Mouse (Mus musculus) erythroblast, embryonic 14.5 days (primary cell): ENCODE data around the gene Arhgap28. TPM values are rescaled to one million over a fixed set of nuclear protein-coding genes. Genes with fewer than 3 reads are reported as not detected.

Experiments
- H3K27me3 ChIP-seq: 2 replicates; pipeline ENCODE4 v1.6.1; 2012; ENCODE audit warnings: inconsistent platforms; ENCODE audit not compliant: control insufficient read depth
- H3K36me3 ChIP-seq: 2 replicates; pipeline ENCODE4 v1.6.1; 2012; ENCODE audit warnings: mild to moderate bottlenecking, inconsistent platforms; ENCODE audit not compliant: control insufficient read depth
- H3K4me1 ChIP-seq: 2 replicates; pipeline ENCODE4 v1.6.1; 2012; ENCODE audit warnings: inconsistent platforms; ENCODE audit not compliant: control insufficient read depth
- H3K4me3 ChIP-seq: replicated peaks from 2 replicates; pipeline ENCODE3; 2012; ENCODE audit warnings: moderate library complexity, mild to moderate bottlenecking, inconsistent platforms
- H3K9me3 ChIP-seq: 2 replicates; pipeline ENCODE4 v1.6.1; 2012; ENCODE audit warnings: low read length, inconsistent platforms, mixed read lengths; ENCODE audit not compliant: control insufficient read depth
- GATA1 ChIP-seq: IDR thresholded peaks from 2 replicates; pipeline ENCODE4 v1.6.1; 2012; ENCODE audit warnings: low read length, inconsistent platforms, mixed read lengths
- TAL1 ChIP-seq: IDR thresholded peaks from 3 replicates; pipeline ENCODE4 v1.6.1; 2012; ENCODE audit warnings: low read length, inconsistent platforms, mixed read lengths
- polyA plus RNA-seq: library from polyadenylated mRNA; stranded (reverse); fragments of >175 nt; gene quantifications from 2 replicates; pipeline ENCODE4 v1.2.3, GENCODE M21; 2012

The Arhgap28 gene
- polyA plus RNA-seq, 1 experiment, result not detected

- Histone ChIP-seq H3K4me1 (no peaks in the 10 kb centered on the region), H3K27me3 (no peaks in the 10 kb centered on the region), H3K9me3 (no peaks in the 10 kb centered on the region), H3K4me3 (no peak overlapping the region), H3K36me3 (no peaks in the 10 kb centered on the region)
- TF ChIP-seq TAL1 (no peak), GATA1 (no peak)
Observed at GRCm38 (mm10) chr17:67995277-67995819, 8.6 kb downstream of the Arhgap28 start.

GRCm38 (mm10) chr17:67994861-67995260 lies 9.1 kb downstream of the Arhgap28 start:
- no peaks in the 10 kb centered on the region for H3K4me1 ChIP-seq
- no peaks in the 10 kb centered on the region for H3K36me3 ChIP-seq
- H3K4me3 ChIP-seq, result no peak overlapping the region
- TF ChIP-seq TAL1, result no peak
- TF ChIP-seq GATA1, result no peak
- H3K27me3 ChIP-seq, result no peaks in the 10 kb centered on the region
- no peaks in the 10 kb centered on the region for H3K9me3 ChIP-seq

GRCm38 (mm10) chr17:67993371-67994045 lies 10.4 kb downstream of the Arhgap28 start:
- Histone ChIP-seq H3K36me3 (no peaks in the 10 kb centered on the region), H3K27me3 (no peaks in the 10 kb centered on the region), H3K9me3 (no peaks in the 10 kb centered on the region), H3K4me3 (no peak overlapping the region), H3K4me1 (no peaks in the 10 kb centered on the region)
- no peak for TF ChIP-seq GATA1
- no peak for TF ChIP-seq TAL1

- Histone ChIP-seq H3K36me3 (no peaks in the 10 kb centered on the region), H3K4me3 (no peak overlapping the region), H3K9me3 (no peaks in the 10 kb centered on the region), H3K4me1 (no peaks in the 10 kb centered on the region), H3K27me3 (no peaks in the 10 kb centered on the region)
- no peak for TF ChIP-seq GATA1
- no peak for TF ChIP-seq TAL1
Observed at GRCm38 (mm10) chr17:67989716-67990115, 14.2 kb downstream of the Arhgap28 start.

- no peaks in the 10 kb centered on the region for H3K9me3 ChIP-seq
- no peak overlapping the region for H3K4me3 ChIP-seq
- H3K4me1 ChIP-seq, result no peaks in the 10 kb centered on the region
- TF ChIP-seq GATA1, result no peak
- H3K36me3 ChIP-seq, result no peaks in the 10 kb centered on the region
- no peaks in the 10 kb centered on the region for H3K27me3 ChIP-seq
Observed at GRCm38 (mm10) chr17:67988920-67989621, 14.8 kb downstream of the Arhgap28 start.

- H3K36me3 ChIP-seq, result no peaks in the 10 kb centered on the region
- no peak overlapping the region for H3K4me3 ChIP-seq
- H3K27me3 ChIP-seq, result no peaks in the 10 kb centered on the region
- no peaks in the 10 kb centered on the region for H3K9me3 ChIP-seq
- no peaks in the 10 kb centered on the region for H3K4me1 ChIP-seq
- no peak for TF ChIP-seq GATA1
- TF ChIP-seq TAL1, result no peak
Observed at GRCm38 (mm10) chr17:67985532-67985931, 18.4 kb downstream of the Arhgap28 start.

GRCm38 (mm10) chr17:67980573-67980972 lies 23.3 kb downstream of the Arhgap28 start:
- Histone ChIP-seq H3K27me3 (no peaks in the 10 kb centered on the region), H3K36me3 (no peaks in the 10 kb centered on the region), H3K4me3 (no peak overlapping the region), H3K4me1 (no peaks in the 10 kb centered on the region), H3K9me3 (no peaks in the 10 kb centered on the region)
- TF ChIP-seq TAL1, result no peak
- no peak for TF ChIP-seq GATA1

GRCm38 (mm10) chr17:67979248-67979647 lies 24.7 kb downstream of the Arhgap28 start:
- Histone ChIP-seq H3K4me3 (no peak overlapping the region), H3K9me3 (no peaks in the 10 kb centered on the region), H3K36me3 (no peaks in the 10 kb centered on the region), H3K4me1 (no peaks in the 10 kb centered on the region), H3K27me3 (no peaks in the 10 kb centered on the region)
- TF ChIP-seq TAL1 (no peak), GATA1 (no peak)

GRCm38 (mm10) chr17:67978786-67979185 lies 25.1 kb downstream of the Arhgap28 start:
- Histone ChIP-seq H3K27me3 (no peaks in the 10 kb centered on the region), H3K9me3 (no peaks in the 10 kb centered on the region), H3K36me3 (no peaks in the 10 kb centered on the region), H3K4me3 (no peak overlapping the region), H3K4me1 (no peaks in the 10 kb centered on the region)
- no peak for TF ChIP-seq GATA1
- TF ChIP-seq TAL1, result no peak
